Mouse (Mus musculus): ENCODE data around the gene Arxes2. TPM values are rescaled to one million over a fixed set of nuclear protein-coding genes. Genes with fewer than 3 reads are reported as not detected.
"Not testable (repeated sequence)": the region's sequence is repeated elsewhere in the genome, so short reads cannot be mapped to it uniquely, and the experiment has no call there.

Arxes2 gene
- total RNA-seq, 2 experiments from 2014 or later: 84.8 to 108 TPM

DNA sequence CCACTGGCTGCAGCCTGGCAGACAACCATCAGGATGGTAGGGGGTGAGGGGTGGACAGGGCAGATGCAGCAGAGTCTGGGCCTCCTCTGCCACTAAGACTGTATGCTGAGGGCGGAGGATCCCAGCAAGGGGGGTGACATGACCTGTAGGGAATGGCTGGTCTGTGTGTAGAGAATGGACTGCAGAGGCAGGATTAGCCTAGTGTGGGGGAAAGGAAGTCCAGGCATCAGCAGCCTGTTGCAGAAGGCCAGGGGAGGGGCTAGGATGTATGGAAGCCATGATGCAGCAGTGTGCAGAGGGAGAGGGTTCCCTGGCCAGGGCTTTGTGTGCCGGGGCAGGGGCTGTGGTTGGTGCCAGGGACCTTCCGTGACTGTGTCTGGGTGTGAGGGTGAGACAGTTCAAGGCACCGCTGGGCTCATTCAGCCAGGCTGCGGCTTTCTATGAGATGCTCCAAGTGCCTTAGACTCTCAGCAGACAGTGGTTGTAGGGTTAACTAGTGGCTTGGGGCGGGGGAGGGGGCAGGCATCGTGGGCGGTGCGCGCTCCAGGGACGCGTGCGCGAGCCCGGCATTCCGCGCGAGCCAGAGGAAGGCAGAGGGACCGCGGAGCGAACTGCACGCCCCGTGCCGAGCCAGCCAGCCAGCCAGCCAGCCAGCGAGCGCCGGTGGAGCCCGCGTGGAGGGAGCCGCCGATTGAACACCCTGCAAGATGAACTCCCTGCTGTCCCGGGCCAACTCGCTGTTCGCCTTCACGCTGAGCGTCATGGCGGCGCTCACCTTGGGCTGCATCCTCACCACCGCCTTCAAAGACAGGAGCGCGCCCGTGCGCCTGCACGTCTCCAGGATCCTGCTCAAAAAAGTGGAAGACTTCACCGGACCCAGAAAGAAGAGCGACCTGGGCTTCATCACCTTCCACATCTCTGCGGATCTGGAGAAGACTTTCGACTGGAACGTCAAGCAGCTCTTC lies 39.5 kb downstream of the Arxes2 start, which contains the start of gene Arxes1:
Arxes1 (plus strand) TSS at position 569 of the 965 bp plus-strand sequence.
- intact Hi-C loops (cut with DNase I): not testable (repeated sequence)
- DNase-seq: peak; percentile 11

- intact Hi-C loops (cut with DNase I): no loop called here
- DNase-seq: no peak
These were observed 50.1 kb downstream of the Arxes2 start for GRCm38 (mm10) chrX:136043726-136044125.

Other genes starting within 250 kb of the Arxes2 start
- 10 to 100 TPM; 85.5 to 87.8 TPM for gene Bhlhb9, start 196.2 kb upstream of the Arxes2 start, total RNA-seq (2021)
- gene Gprasp2, start 154.8 kb upstream of the Arxes2 start, total RNA-seq (2021): 100 to 1,000 TPM; 146 to 195 TPM
- 10 to 100 TPM; 85.5 to 86.7 TPM for gene Arxes1, start 39.5 kb downstream of the Arxes2 start, total RNA-seq (2021)
- 100 to 1,000 TPM; 345 to 394 TPM for gene Bex2, start 74.4 kb downstream of the Arxes2 start, total RNA-seq (2021)
- gene Nxf3, start 91.4 kb downstream of the Arxes2 start, total RNA-seq (2021): under 1 TPM in 1 of 2 experiments, not detected in 1; 0.12 TPM
- gene Bex4, start 145.2 kb downstream of the Arxes2 start, total RNA-seq (2021): 10 to 100 TPM; 92.2 to 92.6 TPM
- gene Tceal8, start 178.5 kb downstream of the Arxes2 start, total RNA-seq (2021): 10 to 100 TPM; 41.2 to 52.0 TPM
- 10 to 100 TPM; 59.5 to 65.6 TPM for gene Tceal5, start 210.1 kb downstream of the Arxes2 start, total RNA-seq (2021)
- 1 to 10 TPM; 5.8 to 7.0 TPM for gene Tceal7, start 221.0 kb downstream of the Arxes2 start, total RNA-seq (2021)
- gene Bex1, start 221.7 kb downstream of the Arxes2 start, total RNA-seq (2021): 100 to 1,000 TPM; 195 to 200 TPM